Mouse (Mus musculus) cerebellum, adult 2 months (tissue): Measurements from ENCODE around the gene Xylt2.

Source experiments
- CTCF ChIP-seq: fragments of 200-500 bp; IDR thresholded peaks from 2 replicates; pipeline ENCODE4 v1.5.1; 2011; ENCODE audit warnings: low read depth, mild to moderate bottlenecking, control low read depth, low read length, moderate library complexity, borderline replicate concordance; ENCODE audit not compliant: insufficient read depth
- POLR2A ChIP-seq: fragments of 200-500 bp; IDR thresholded peaks from 2 replicates; pipeline ENCODE4 v1.6.1; 2011; ENCODE audit warnings: low read length, control low read depth, borderline replicate concordance; ENCODE audit not compliant: insufficient read depth

- TF ChIP-seq CTCF (no peak), POLR2A (no peak)
Observed at GRCm38 (mm10) chr11:94695508-94695907, 18.2 kb upstream of the Xylt2 start.
